Mouse (Mus musculus): Measurements from ENCODE around the gene Orai3. TPM values are rescaled to one million over a fixed set of nuclear protein-coding genes. Genes with fewer than 3 reads are reported as not detected.

Gene Orai3
- total and polyA plus RNA-seq, 3 experiments, result 27.4 to 47.1 (median 30.2) TPM

DNA sequence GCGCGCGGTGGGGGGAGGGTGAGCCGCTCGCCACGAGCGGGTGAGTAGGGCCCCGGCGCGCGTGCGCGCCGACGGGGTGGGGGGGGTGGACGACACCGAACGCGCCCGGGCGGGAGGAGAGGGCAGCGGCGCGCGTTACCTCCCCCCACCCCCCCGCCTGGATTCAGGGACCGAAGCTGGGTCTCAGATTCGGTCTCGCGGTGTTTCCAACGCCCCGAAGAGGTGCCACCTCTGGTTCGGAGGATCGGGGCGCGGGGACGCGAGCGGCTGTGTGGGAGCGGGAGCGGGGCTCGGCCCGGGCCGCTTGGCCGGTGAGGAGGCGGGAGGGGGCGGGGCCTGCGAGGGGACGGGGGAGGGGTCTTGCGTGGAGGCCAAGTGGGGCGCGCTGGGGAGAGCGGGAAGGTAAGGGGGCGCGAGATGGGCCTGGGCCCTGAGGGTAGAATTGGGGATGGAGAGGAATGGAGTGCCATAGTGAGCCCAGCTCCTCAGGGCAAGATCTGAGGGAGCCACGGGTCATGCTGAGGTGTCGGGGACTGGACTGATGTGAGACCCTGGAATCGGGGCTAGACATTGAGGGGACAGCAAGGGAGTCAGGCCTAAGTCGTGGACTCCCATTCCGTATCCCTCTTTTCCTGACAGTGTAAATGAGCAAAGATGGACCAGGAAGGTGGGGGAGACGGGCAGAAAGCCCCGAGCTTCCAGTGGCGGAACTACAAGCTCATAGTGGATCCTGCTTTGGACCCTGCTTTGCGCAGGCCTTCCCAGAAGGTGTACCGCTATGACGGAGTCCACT lies 8.1 kb downstream of the Orai3 start:
- Histone ChIP-seq H3K4me1 (ENCODE audit: insufficient read depth, low read depth, low read length) (peaks cover 69% of the 10 kb centered on the region), H3K27me3 (ENCODE audit: insufficient read depth, low read length) (no peaks in the 10 kb centered on the region), H3K9me3 (replicated peaks) (no peaks in the 10 kb centered on the region), H3K4me3 (ENCODE audit: low read depth, low read length) (peak overlapping the region; percentile 82), H3K36me3 (replicated peaks) (peaks cover 74% of the 10 kb centered on the region)
- DNase-seq (ENCODE audit: low spot score) (no peak), ATAC-seq (ENCODE audit: extremely low read depth, insufficient number of reproducible peaks, low FRiP score, poor library complexity, severe bottlenecking) (no peak)
- no peak for TF ChIP-seq POLR2AphosphoS5 (IDR thresholded peaks at IDR 0.05; ENCODE audit: insufficient replicate concordance, low read depth, low read length)
- TF ChIP-seq GATA1 (IDR thresholded peaks at IDR 0.05; ENCODE audit: borderline replicate concordance, low read length), result no peak
- TF ChIP-seq TAL1 (conservative IDR thresholded peaks at IDR 0.05; ENCODE audit: low read depth, low read length), result no peak
- TF ChIP-seq CTCF (IDR thresholded peaks at IDR 0.05; ENCODE audit: low read depth, low read length), result no peak

DNA sequence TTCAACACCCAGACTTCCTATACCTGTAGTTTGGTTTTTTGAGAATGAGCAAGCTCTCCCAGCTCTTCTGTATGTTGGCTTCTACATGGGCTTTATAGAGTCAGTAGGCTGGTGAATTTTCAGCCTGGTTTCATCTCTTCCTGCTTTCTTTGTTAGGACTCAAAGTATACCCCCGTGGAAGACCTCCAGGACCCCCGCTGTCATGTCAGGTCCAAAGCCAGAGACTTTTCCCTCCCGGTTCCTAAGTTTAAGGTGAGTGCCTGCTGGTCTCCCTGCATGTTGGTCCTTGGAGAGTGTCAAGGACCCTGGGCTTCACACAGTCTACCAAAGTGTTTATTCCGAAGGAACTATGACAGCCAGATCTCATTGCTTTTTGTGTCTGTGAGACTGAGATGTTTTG lies 8.7 kb downstream of the Orai3 start:
- H3K4me3 ChIP-seq (ENCODE audit: low read depth, low read length), result peak overlapping the region; percentile 82
- ATAC-seq (ENCODE audit: extremely low read depth, insufficient number of reproducible peaks, low FRiP score, poor library complexity, severe bottlenecking) (no peak), DNase-seq (ENCODE audit: low spot score) (no peak)
- no peaks in the 10 kb centered on the region for H3K9me3 ChIP-seq (replicated peaks)
- peaks cover 74% of the 10 kb centered on the region for H3K36me3 ChIP-seq (replicated peaks)
- TF ChIP-seq POLR2AphosphoS5 (IDR thresholded peaks at IDR 0.05; ENCODE audit: insufficient replicate concordance, low read depth, low read length) (no peak), GATA1 (IDR thresholded peaks at IDR 0.05; ENCODE audit: borderline replicate concordance, low read length) (no peak), GATA2 (IDR thresholded peaks at IDR 0.05; ENCODE audit: borderline replicate concordance, low read depth, low read length) (no peak), TAL1 (conservative IDR thresholded peaks at IDR 0.05; ENCODE audit: low read depth, low read length) (no peak), CTCF (IDR thresholded peaks at IDR 0.05; ENCODE audit: low read depth, low read length) (no peak)
- H3K4me1 ChIP-seq (ENCODE audit: insufficient read depth, low read depth, low read length), result peaks cover 63% of the 10 kb centered on the region
- no peaks in the 10 kb centered on the region for H3K27me3 ChIP-seq (ENCODE audit: insufficient read depth, low read length)

DNA sequence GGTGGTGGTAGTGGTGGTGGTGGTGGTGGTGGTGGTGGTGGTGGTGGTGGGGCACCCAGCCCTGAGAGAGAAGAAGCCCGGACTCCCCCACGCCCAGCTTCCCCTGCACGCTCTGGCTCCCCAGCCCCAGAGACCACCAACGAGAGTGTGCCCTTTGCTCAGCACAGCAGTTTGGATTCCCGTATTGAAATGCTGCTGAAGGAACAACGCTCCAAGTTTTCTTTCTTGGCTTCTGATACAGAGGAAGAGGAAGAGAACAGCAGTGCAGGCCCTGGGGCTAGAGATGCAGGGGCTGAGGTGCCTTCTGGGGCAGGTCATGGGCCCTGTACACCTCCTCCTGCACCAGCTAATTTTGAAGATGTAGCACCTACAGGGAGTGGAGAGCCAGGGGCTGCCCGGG lies 15.7 kb downstream of the Orai3 start, which contains the start of gene Gm49388:
TSS of gene Gm49388 (plus strand) at position 301 of the 400 bp plus-strand sequence.
- Histone ChIP-seq H3K36me3 (replicated peaks) (peaks cover 99% of the 10 kb centered on the region), H3K27me3 (ENCODE audit: insufficient read depth, low read length) (no peaks in the 10 kb centered on the region), H3K4me1 (ENCODE audit: insufficient read depth, low read depth, low read length) (peaks cover 21% of the 10 kb centered on the region), H3K4me3 (ENCODE audit: low read depth, low read length) (no peak within 1 kb of the TSS), H3K9me3 (replicated peaks) (no peaks in the 10 kb centered on the region)
- TF ChIP-seq GATA1 (IDR thresholded peaks at IDR 0.05; ENCODE audit: borderline replicate concordance, low read length) (no peak), TAL1 (conservative IDR thresholded peaks at IDR 0.05; ENCODE audit: low read depth, low read length) (no peak), POLR2AphosphoS5 (IDR thresholded peaks at IDR 0.05; ENCODE audit: insufficient replicate concordance, low read depth, low read length) (no peak), GATA2 (IDR thresholded peaks at IDR 0.05; ENCODE audit: borderline replicate concordance, low read depth, low read length) (no peak), CTCF (IDR thresholded peaks at IDR 0.05; ENCODE audit: low read depth, low read length) (no peak)
- ATAC-seq (ENCODE audit: extremely low read depth, insufficient number of reproducible peaks, low FRiP score, poor library complexity, severe bottlenecking), result no peak
- DNase-seq (ENCODE audit: low spot score), result no peak

DNA sequence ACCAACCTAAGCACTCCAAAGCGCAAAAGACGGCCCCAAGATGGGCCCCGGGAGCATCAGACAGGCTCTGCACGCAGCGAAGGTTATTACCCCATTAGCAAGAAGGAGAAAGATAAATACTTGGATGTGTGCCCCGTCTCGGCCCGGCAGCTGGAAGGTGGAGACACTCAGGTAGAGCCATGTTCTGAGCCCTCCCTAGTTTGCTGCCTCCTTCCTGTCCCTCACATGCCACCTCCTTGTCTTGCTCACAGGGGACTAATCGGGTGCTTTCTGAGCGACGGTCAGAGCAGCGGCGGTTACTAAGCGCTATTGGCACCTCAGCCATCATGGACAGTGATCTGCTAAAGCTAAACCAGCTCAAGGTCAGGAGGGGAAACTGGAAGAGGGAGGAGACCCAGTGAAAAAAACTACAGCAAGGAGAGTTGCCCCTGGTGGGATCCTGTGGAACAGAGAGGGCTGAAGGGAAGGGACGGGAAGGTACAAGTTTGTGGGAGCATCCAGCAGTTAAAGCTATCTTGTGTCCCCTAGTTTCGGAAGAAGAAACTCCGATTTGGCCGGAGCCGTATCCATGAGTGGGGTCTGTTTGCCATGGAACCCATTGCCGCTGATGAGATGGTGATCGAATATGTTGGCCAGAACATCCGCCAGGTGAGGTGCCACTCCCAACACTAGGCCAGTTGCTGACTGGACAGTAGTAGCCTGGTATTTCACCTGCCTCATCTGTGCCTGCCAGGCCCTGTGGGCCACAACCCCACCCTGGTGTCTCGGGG lies 27.6 kb downstream of the Orai3 start:
- DNase-seq (ENCODE audit: low spot score) (no peak), ATAC-seq (ENCODE audit: extremely low read depth, insufficient number of reproducible peaks, low FRiP score, poor library complexity, severe bottlenecking) (no peak)
- Histone ChIP-seq H3K4me1 (ENCODE audit: insufficient read depth, low read depth, low read length) (peaks cover 48% of the 10 kb centered on the region), H3K9me3 (replicated peaks) (no peaks in the 10 kb centered on the region), H3K27me3 (ENCODE audit: insufficient read depth, low read length) (no peaks in the 10 kb centered on the region), H3K36me3 (replicated peaks) (peaks cover 97% of the 10 kb centered on the region), H3K4me3 (ENCODE audit: low read depth, low read length) (no peak overlapping the region)
- no peak for TF ChIP-seq GATA1 (IDR thresholded peaks at IDR 0.05; ENCODE audit: borderline replicate concordance, low read length)
- no peak for TF ChIP-seq POLR2AphosphoS5 (IDR thresholded peaks at IDR 0.05; ENCODE audit: insufficient replicate concordance, low read depth, low read length)
- no peak for TF ChIP-seq CTCF (IDR thresholded peaks at IDR 0.05; ENCODE audit: low read depth, low read length)
- TF ChIP-seq TAL1 (conservative IDR thresholded peaks at IDR 0.05; ENCODE audit: low read depth, low read length), result no peak
- TF ChIP-seq GATA2 (IDR thresholded peaks at IDR 0.05; ENCODE audit: borderline replicate concordance, low read depth, low read length), result no peak

DNA sequence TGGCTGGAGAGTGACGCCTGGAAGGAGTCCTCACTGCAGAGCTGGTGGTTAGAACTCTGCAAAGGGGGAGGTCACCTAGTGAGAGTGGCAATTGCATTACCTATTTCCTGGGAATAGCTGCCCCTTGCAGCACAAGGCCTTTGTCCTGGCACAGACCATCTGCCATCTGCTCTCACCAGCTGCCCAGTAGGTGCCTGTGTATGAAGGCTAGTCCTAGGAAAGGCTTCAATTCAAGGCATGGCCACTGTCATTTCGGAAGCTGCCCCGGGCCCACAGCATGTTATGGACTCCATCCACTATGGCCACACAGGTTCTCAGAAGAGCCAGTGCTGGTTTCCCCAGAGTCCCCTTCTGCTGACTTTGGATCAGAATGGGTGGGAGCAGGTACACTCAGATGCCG lies 29.0 kb downstream of the Orai3 start:
- Histone ChIP-seq H3K4me1 (ENCODE audit: insufficient read depth, low read depth, low read length) (peaks cover 54% of the 10 kb centered on the region), H3K9me3 (replicated peaks) (no peaks in the 10 kb centered on the region), H3K4me3 (ENCODE audit: low read depth, low read length) (no peak overlapping the region), H3K27me3 (ENCODE audit: insufficient read depth, low read length) (no peaks in the 10 kb centered on the region), H3K36me3 (replicated peaks) (peaks cover 97% of the 10 kb centered on the region)
- no peak for DNase-seq (ENCODE audit: low spot score)
- TF ChIP-seq CTCF (IDR thresholded peaks at IDR 0.05; ENCODE audit: low read depth, low read length) (no peak), GATA2 (IDR thresholded peaks at IDR 0.05; ENCODE audit: borderline replicate concordance, low read depth, low read length) (no peak), POLR2AphosphoS5 (IDR thresholded peaks at IDR 0.05; ENCODE audit: insufficient replicate concordance, low read depth, low read length) (no peak), TAL1 (conservative IDR thresholded peaks at IDR 0.05; ENCODE audit: low read depth, low read length) (no peak), GATA1 (IDR thresholded peaks at IDR 0.05; ENCODE audit: borderline replicate concordance, low read length) (no peak)
- no peak for ATAC-seq (ENCODE audit: extremely low read depth, insufficient number of reproducible peaks, low FRiP score, poor library complexity, severe bottlenecking)

DNA sequence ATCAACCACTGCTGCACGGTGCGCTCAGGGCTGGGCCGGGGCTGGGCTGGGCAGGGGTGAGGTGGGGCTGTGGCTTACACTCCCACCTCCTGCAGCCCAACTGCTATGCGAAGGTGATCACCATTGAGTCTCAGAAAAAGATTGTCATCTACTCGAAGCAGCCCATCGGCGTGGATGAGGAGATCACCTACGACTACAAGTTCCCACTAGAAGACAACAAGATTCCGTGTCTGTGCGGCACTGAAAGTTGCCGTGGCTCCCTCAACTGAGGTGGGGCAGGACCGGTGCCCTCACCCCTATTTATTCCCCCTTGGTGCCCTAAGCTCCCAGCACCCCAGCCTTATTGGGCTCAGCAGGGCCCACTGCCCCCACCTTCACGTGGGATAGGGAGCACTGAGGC lies 29.6 kb downstream of the Orai3 start:
- DNase-seq (ENCODE audit: low spot score) (no peak), ATAC-seq (ENCODE audit: extremely low read depth, insufficient number of reproducible peaks, low FRiP score, poor library complexity, severe bottlenecking) (no peak)
- H3K27me3 ChIP-seq (ENCODE audit: insufficient read depth, low read length), result no peaks in the 10 kb centered on the region
- peaks cover 98% of the 10 kb centered on the region for H3K36me3 ChIP-seq (replicated peaks)
- no peaks in the 10 kb centered on the region for H3K9me3 ChIP-seq (replicated peaks)
- H3K4me1 ChIP-seq (ENCODE audit: insufficient read depth, low read depth, low read length), result peaks cover 60% of the 10 kb centered on the region
- no peak overlapping the region for H3K4me3 ChIP-seq (ENCODE audit: low read depth, low read length)
- TF ChIP-seq GATA2 (IDR thresholded peaks at IDR 0.05; ENCODE audit: borderline replicate concordance, low read depth, low read length), result no peak
- no peak for TF ChIP-seq CTCF (IDR thresholded peaks at IDR 0.05; ENCODE audit: low read depth, low read length)
- no peak for TF ChIP-seq POLR2AphosphoS5 (IDR thresholded peaks at IDR 0.05; ENCODE audit: insufficient replicate concordance, low read depth, low read length)
- TF ChIP-seq TAL1 (conservative IDR thresholded peaks at IDR 0.05; ENCODE audit: low read depth, low read length), result no peak
- TF ChIP-seq GATA1 (IDR thresholded peaks at IDR 0.05; ENCODE audit: borderline replicate concordance, low read length), result no peak

Data from G1E (cell line).